Mouse (Mus musculus) MEL (cell line): ENCODE measurements around the gene Sv2a. TPM values are rescaled to one million over a fixed set of nuclear protein-coding genes. Genes with fewer than 3 reads are reported as not detected.

Experiments
- DNase-seq: peaks from one replicate; pipeline ENCODE4 v3.0.0; 2011; ENCODE audit warnings: low read depth, low spot score
- H3K27ac ChIP-seq: 2 replicates; pipeline ENCODE4 v1.5.1; 2012; ENCODE audit warnings: low read depth, mild to moderate bottlenecking, control low read depth, low read length, moderate library complexity; ENCODE audit not compliant: control insufficient read depth
- H3K27me3 ChIP-seq, 2 experiments: fragments of 150-350 bp in 1 of 2; sonication (generic) in 1 of 2; 2 replicates each; pipeline ENCODE4 v1.6.1; 2012; ENCODE audit warnings: low read length in 2 of 2, mild to moderate bottlenecking in 2 of 2, improper control_type of control experiment in 1 of 2, moderate library complexity in 1 of 2; ENCODE audit not compliant: insufficient read depth in 2 of 2, control insufficient read depth in 1 of 2
- H3K36me3 ChIP-seq, 2 experiments: 2 replicates each; pipeline ENCODE4 v1.6.1; 2012 to 2014; ENCODE audit warnings: low read length in 2 of 2, improper control_type of control experiment in 1 of 2, inconsistent platforms in 1 of 2, mild to moderate bottlenecking in 1 of 2; ENCODE audit not compliant: insufficient read depth in 2 of 2, control insufficient read depth in 1 of 2
- H3K4me1 ChIP-seq, 2 experiments: fragments of 150-350 bp in 1 of 2; sonication (generic) in 1 of 2; 2 replicates each; pipeline ENCODE4 v1.6.1; 2012; ENCODE audit warnings: low read length in 2 of 2, improper control_type of control experiment in 1 of 2, mild to moderate bottlenecking in 1 of 2; ENCODE audit not compliant: insufficient read depth in 2 of 2, control insufficient read depth in 1 of 2
- H3K4me3 ChIP-seq, 2 experiments: fragments of 150-350 bp in 1 of 2; sonication (generic) in 1 of 2; 2 replicates each; pipeline ENCODE4 v1.5.1; 2012; ENCODE audit warnings: low read depth in 2 of 2, low read length in 2 of 2, mild to moderate bottlenecking in 2 of 2, moderate library complexity in 2 of 2, control low read depth in 1 of 2, improper control_type of control experiment in 1 of 2; ENCODE audit not compliant: control insufficient read depth in 1 of 2, insufficient read depth in 1 of 2
- H3K79me2 ChIP-seq: 2 replicates; pipeline ENCODE4 v1.6.1; 2012; ENCODE audit warnings: mild to moderate bottlenecking, low read length, moderate library complexity; ENCODE audit not compliant: control insufficient read depth, poor library complexity, insufficient read depth
- H3K9ac ChIP-seq: 2 replicates; pipeline ENCODE4 v1.6.1; 2012; ENCODE audit warnings: low read depth, mild to moderate bottlenecking, control low read depth, low read length, moderate library complexity; ENCODE audit not compliant: control insufficient read depth, poor library complexity, severe bottlenecking
- H3K9me3 ChIP-seq: fragments of 150-350 bp; sonication (generic); replicated peaks from 2 replicates; pipeline ENCODE4 v1.6.1; 2012; ENCODE audit warnings: mild to moderate bottlenecking, low read length, improper control_type of control experiment, moderate library complexity; ENCODE audit not compliant: insufficient read depth
- BHLHE40 ChIP-seq: IDR thresholded peaks from 2 replicates; pipeline ENCODE4 v1.6.1; 2012; ENCODE audit warnings: low read depth, mild to moderate bottlenecking, inconsistent platforms, low read length, improper control_type of control experiment, borderline replicate concordance
- E2F4 ChIP-seq: IDR thresholded peaks from 2 replicates; pipeline ENCODE4 v1.6.1; 2011; ENCODE audit warnings: low read depth, low read length, improper control_type of control experiment, borderline replicate concordance
- KAT2A ChIP-seq: conservative IDR thresholded peaks from 2 replicates; pipeline ENCODE4 v1.6.1; 2012; ENCODE audit warnings: low read depth, low read length, improper control_type of control experiment, inconsistent platforms
- MAX ChIP-seq: IDR thresholded peaks from 2 replicates; pipeline ENCODE4 v1.6.1; 2011; ENCODE audit warnings: low read length, improper control_type of control experiment
- MXI1 ChIP-seq: IDR thresholded peaks from 2 replicates; pipeline ENCODE4 v1.6.1; 2011; ENCODE audit warnings: mild to moderate bottlenecking, low read depth, low read length, improper control_type of control experiment
- MYC ChIP-seq: IDR thresholded peaks from 2 replicates; pipeline ENCODE4 v1.6.1; 2011; ENCODE audit warnings: low read depth, mild to moderate bottlenecking, low read length, improper control_type of control experiment, moderate library complexity
- NELFE ChIP-seq: IDR thresholded peaks from 2 replicates; pipeline ENCODE4 v1.6.1; 2011; ENCODE audit warnings: low read depth, low read length, improper control_type of control experiment
- POLR2AphosphoS5 ChIP-seq: IDR thresholded peaks from 2 replicates; pipeline ENCODE4 v1.6.1; 2012; ENCODE audit warnings: low read depth, borderline replicate concordance, mild to moderate bottlenecking, inconsistent platforms, low read length, moderate library complexity, mixed read lengths
- SMC3 ChIP-seq: IDR thresholded peaks from 2 replicates; pipeline ENCODE4 v1.6.1; 2011; ENCODE audit warnings: low read depth, low read length, improper control_type of control experiment
- TCF12 ChIP-seq: IDR thresholded peaks from 2 replicates; pipeline ENCODE4 v1.6.1; 2014; ENCODE audit warnings: low read depth, mild to moderate bottlenecking, inconsistent platforms, low read length, improper control_type of control experiment, moderate library complexity
- USF1 ChIP-seq: IDR thresholded peaks from 2 replicates; pipeline ENCODE4 v1.6.1; 2014; ENCODE audit warnings: low read depth, mild to moderate bottlenecking, inconsistent platforms, low read length, improper control_type of control experiment, moderate library complexity
- ZNF384 ChIP-seq: IDR thresholded peaks from 2 replicates; pipeline ENCODE4 v1.6.1; 2012; ENCODE audit warnings: low read depth, mild to moderate bottlenecking, inconsistent platforms, low read length, improper control_type of control experiment
- polyA plus RNA-seq, 2 experiments: library from polyadenylated mRNA; stranded (reverse) in 1 of 2; unstranded in 1 of 2; fragments of >175 nt in 1 of 2; fragments of >200 nt in 1 of 2; gene quantifications; 2 replicates each; pipeline versions ENCODE4 v1.2.1 to v1.2.4; 2012; ENCODE audit warnings: low replicate concordance in 2 of 2, low read depth in 1 of 2; ENCODE audit not compliant: insufficient read length in 2 of 2, insufficient read depth in 1 of 2, missing spikeins in 1 of 2
- total RNA-seq: library from RNA; depleted of rRNA; stranded (reverse); fragments of 300-350 nt; gene quantifications from 2 replicates; pipeline ENCODE4 v1.2.3, GENCODE M21; 2012

The Sv2a gene
- total and polyA plus RNA-seq, 3 experiments, result 0.77 to 3.3 TPM; not detected in 1

GRCm38 (mm10) chr3:96161869-96162840, 18.8 kb upstream of the Sv2a start, which contains the start of gene Mtmr11:
Gene Mtmr11, plus strand, starts transcription at chr3:96162004.
- Histone ChIP-seq H3K4me3 (peak within 1 kb of the TSS; percentile 28 to 30), H3K36me3 (peaks cover 0 to 9% of the 10 kb centered on the region in 2 experiments; a peak in 2 of 4 replicates), H3K79me2 (no peaks in the 10 kb centered on the region), H3K27ac (no peak within 1 kb of the TSS), H3K27me3 (no peaks in the 10 kb centered on the region), H3K9me3 (no peaks in the 10 kb centered on the region), H3K4me1 (peaks cover 0 to 17% of the 10 kb centered on the region in 2 experiments; a peak in 2 of 4 replicates), H3K9ac (0 out of 2 replicates have a peak within 1 kb of the TSS, but pooled peaks have one; percentile 20)
- DNase-seq, result no peak
- peak; percentile 61 for TF ChIP-seq ZNF384
- TF ChIP-seq MAX, result no peak
- TF ChIP-seq, all 39 proteins: peak for 1

- no peak overlapping the region for H3K27ac ChIP-seq
- H3K4me1 ChIP-seq, result peaks cover 0 to 17% of the 10 kb centered on the region in 2 experiments; a peak in 2 of 4 replicates
- DNase-seq, result no peak
- TF ChIP-seq BHLHE40, result no peak
- no peak for TF ChIP-seq USF1
- TF ChIP-seq SMC3, result no peak
- no peak for TF ChIP-seq TCF12
- TF ChIP-seq KAT2A, result no peak
- no peak for TF ChIP-seq NELFE
- no peak for TF ChIP-seq POLR2AphosphoS5
- TF ChIP-seq MXI1, result no peak
- TF ChIP-seq MAX, result no peak
- TF ChIP-seq E2F4, result no peak
- TF ChIP-seq MYC, result no peak
- no peak overlapping the region for H3K4me3 ChIP-seq
- no peaks in the 10 kb centered on the region for H3K27me3 ChIP-seq
- no peaks in the 10 kb centered on the region for H3K9me3 ChIP-seq
- no peaks in the 10 kb centered on the region for H3K79me2 ChIP-seq
- H3K9ac ChIP-seq, result no peak overlapping the region
- peaks cover 0 to 9% of the 10 kb centered on the region in 2 experiments; a peak in 2 of 4 replicates for H3K36me3 ChIP-seq
Observed at GRCm38 (mm10) chr3:96163040-96163439, 17.9 kb upstream of the Sv2a start.
